Mouse (Mus musculus) hindbrain, embryonic 11.5 days (tissue): ENCODE data around the gene Rap1gap2. TPM values are rescaled to one million over a fixed set of nuclear protein-coding genes. Genes with fewer than 3 reads are reported as not detected.

ENCODE experiments used
- ATAC-seq: fragments of 200-750 bp; cut with Nextera tagmentation; 2 replicates; pipeline ENCODE4 v1.8.0; 2017; ENCODE audit warnings: mild to moderate bottlenecking, moderate TSS enrichment, moderate library complexity; ENCODE audit not compliant: low FRiP score
- DNase-seq: peaks from one replicate; pipeline ENCODE4 v3.0.0-alpha.2; 2015; ENCODE audit warnings: low spot score
- H3K27ac ChIP-seq: fragments of 300-500 bp; sonication (generic); 2 replicates; pipeline ENCODE4 v1.5.1; 2014; ENCODE audit warnings: mild to moderate bottlenecking, low read depth, low read length
- H3K27me3 ChIP-seq: fragments of 300-500 bp; sonication (generic); 2 replicates; pipeline ENCODE4 v1.6.1; 2014; ENCODE audit warnings: mild to moderate bottlenecking, low read length, moderate library complexity, mixed read lengths; ENCODE audit not compliant: control insufficient read depth, insufficient read depth
- H3K36me3 ChIP-seq: fragments of 300-500 bp; sonication (generic); 2 replicates; pipeline ENCODE4 v1.6.1; 2014; ENCODE audit warnings: mild to moderate bottlenecking, low read length, moderate library complexity, mixed read lengths; ENCODE audit not compliant: control insufficient read depth, insufficient read depth
- H3K4me1 ChIP-seq: fragments of 300-500 bp; sonication (generic); replicated peaks from 2 replicates; pipeline ENCODE4 v1.6.1; 2014; ENCODE audit warnings: low read length, mixed read lengths; ENCODE audit not compliant: control insufficient read depth, insufficient read depth
- H3K4me2 ChIP-seq: fragments of 300-500 bp; sonication (generic); replicated peaks from 2 replicates; pipeline ENCODE4 v1.6.1; 2014; ENCODE audit warnings: mild to moderate bottlenecking, low read depth, low read length
- H3K4me3 ChIP-seq: fragments of 300-500 bp; sonication (generic); 2 replicates; pipeline ENCODE4 v1.5.1; 2014; ENCODE audit warnings: low read depth, low read length
- H3K9ac ChIP-seq: fragments of 300-500 bp; sonication (generic); 2 replicates; pipeline ENCODE4 v1.6.1; 2014; ENCODE audit warnings: low read depth, low read length
- H3K9me3 ChIP-seq: fragments of 300-500 bp; sonication (generic); 2 replicates; pipeline ENCODE4 v1.6.1; 2016; ENCODE audit warnings: low read length; ENCODE audit not compliant: control insufficient read depth
- WGBS: fragments of 180-500 bp; shearing (Covaris S2); extraction: QIAGEN DNeasy Blood & Tissue Kit; methylation state at CpG from one replicate; pipeline ENCODE4 v1.1.7; 2014; 5-methylcytosine and 5-hydroxymethylcytosine counted together
- polyA plus RNA-seq: library from polyadenylated mRNA; unstranded; fragments of >200 nt; fragmentation: Nextera tagmentation; extraction: Ambion mirVana; gene quantifications from 2 replicates; pipeline ENCODE4 v1.2.1, GENCODE M21; 2014

Rap1gap2 gene
- polyA plus RNA-seq, 1 experiment from 2014 or later = 2.7 TPM

GRCm38 (mm10) chr11:74443924-74444256 is 166.8 kb downstream of the Rap1gap2 start:
- no peak overlapping the region for H3K4me2 ChIP-seq
- ATAC-seq = no peak
- H3K4me3 ChIP-seq = no peak overlapping the region
- H3K4me1 ChIP-seq = no peaks in the 10 kb centered on the region
- no peaks in the 10 kb centered on the region for H3K9me3 ChIP-seq
- no peak overlapping the region for H3K27ac ChIP-seq
- no peaks in the 10 kb centered on the region for H3K36me3 ChIP-seq
- no peaks in the 10 kb centered on the region for H3K27me3 ChIP-seq
- no peak for DNase-seq
- WGBS = 83% methylated on average over 5 of the region's 5 CpGs
- no peak overlapping the region for H3K9ac ChIP-seq

DNA sequence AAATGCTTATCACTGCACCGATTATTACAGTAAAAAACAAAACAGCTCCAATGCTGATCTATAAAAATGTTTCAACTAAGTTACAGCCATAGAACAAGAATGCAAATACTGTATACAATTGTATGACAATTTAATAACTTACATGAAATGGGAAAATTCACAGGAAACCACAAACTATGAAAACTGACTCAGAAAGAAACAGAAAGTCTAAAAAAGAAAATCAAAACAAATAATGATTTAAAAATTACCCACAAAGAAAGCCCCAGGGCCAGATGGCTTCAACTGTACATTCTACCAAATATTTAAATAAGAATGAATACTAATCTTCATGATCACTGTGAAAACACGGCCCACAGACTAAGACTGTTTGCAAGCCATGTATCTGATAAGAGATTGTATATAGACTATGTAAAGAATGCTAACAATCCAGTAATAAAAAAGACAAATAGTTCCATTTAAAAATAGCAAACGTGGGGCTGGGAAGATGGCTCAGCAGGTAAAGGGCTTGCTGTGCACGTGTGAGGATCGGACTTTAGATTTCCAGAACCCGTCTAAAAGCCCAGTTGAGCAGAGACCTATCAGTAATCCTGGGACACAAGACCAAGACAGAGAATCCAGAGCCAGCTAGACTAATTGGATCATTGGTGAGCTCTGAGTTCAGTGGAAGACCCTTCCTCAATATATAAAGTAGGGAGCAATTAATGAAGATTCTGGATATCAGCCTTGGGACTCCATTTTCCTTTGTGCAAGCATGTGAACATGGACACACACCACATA is 167.4 kb downstream of the Rap1gap2 start:
- ATAC-seq (no peak), DNase-seq (no peak)
- H3K9ac ChIP-seq = no peak overlapping the region
- H3K27ac ChIP-seq = no peak overlapping the region
- no peaks in the 10 kb centered on the region for H3K4me1 ChIP-seq
- no peaks in the 10 kb centered on the region for H3K36me3 ChIP-seq
- H3K4me3 ChIP-seq = no peak overlapping the region
- H3K9me3 ChIP-seq = no peaks in the 10 kb centered on the region
- 91% methylated on average over 6 of the region's 6 CpGs for WGBS
- H3K4me2 ChIP-seq = no peak overlapping the region
- no peaks in the 10 kb centered on the region for H3K27me3 ChIP-seq

DNA sequence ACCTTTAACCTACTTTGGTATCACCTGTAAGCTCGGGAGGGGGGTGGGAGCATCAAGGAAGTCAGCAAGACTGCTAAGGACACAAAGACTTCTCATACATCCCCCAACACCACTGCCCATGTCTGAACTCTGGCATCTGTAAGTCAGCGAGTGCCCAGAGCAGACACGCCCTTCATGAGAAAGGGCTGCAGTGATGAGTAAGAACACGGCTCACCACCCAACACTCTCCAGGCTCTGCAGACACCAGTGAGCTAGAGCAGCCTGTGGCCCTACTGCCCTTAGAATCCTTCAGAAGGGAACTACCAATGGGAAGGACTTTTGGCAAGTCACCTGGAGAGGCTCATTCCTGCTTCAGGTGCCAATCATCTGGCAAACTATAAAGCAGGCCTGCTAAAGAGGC is 168.3 kb downstream of the Rap1gap2 start:
- no peaks in the 10 kb centered on the region for H3K36me3 ChIP-seq
- no peak overlapping the region for H3K4me2 ChIP-seq
- H3K27me3 ChIP-seq = no peaks in the 10 kb centered on the region
- H3K4me1 ChIP-seq = no peaks in the 10 kb centered on the region
- no peak overlapping the region for H3K9ac ChIP-seq
- DNase-seq (no peak), ATAC-seq (no peak)
- H3K9me3 ChIP-seq = no peaks in the 10 kb centered on the region
- H3K4me3 ChIP-seq = no peak overlapping the region
- no peak overlapping the region for H3K27ac ChIP-seq
- WGBS = 86% methylated on average over 4 of the region's 4 CpGs

DNA sequence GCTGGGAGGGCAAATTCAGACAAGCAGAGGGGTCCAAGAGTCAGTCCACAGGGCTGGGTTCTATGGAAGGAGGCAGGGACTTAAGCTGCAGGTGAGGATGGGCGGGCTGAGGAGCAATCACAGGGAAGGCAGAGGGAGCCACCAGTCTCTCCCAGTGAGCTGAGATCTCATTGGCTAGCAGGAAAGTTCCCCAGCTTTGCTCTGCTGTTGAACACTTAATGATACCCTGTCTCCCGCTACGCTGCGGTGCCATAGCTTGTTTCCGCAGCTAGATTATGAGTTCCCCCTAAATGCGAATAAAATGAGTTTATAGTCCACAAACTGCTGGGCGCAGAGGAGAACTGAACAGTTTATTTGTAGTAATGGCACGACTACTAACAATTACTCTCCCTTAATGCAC is 170.6 kb downstream of the Rap1gap2 start:
- no peak for DNase-seq
- Histone ChIP-seq H3K4me2 (no peak overlapping the region), H3K27ac (no peak overlapping the region), H3K4me1 (no peaks in the 10 kb centered on the region), H3K9ac (no peak overlapping the region), H3K36me3 (no peaks in the 10 kb centered on the region), H3K4me3 (no peak overlapping the region), H3K9me3 (no peaks in the 10 kb centered on the region), H3K27me3 (no peaks in the 10 kb centered on the region)
- WGBS = 81% methylated on average over 8 of the region's 8 CpGs
- ATAC-seq = no peak

- no peaks in the 10 kb centered on the region for H3K36me3 ChIP-seq
- DNase-seq (no peak), ATAC-seq (no peak)
- no peaks in the 10 kb centered on the region for H3K4me1 ChIP-seq
- H3K9me3 ChIP-seq = no peaks in the 10 kb centered on the region
- H3K27ac ChIP-seq = no peak overlapping the region
- H3K9ac ChIP-seq = no peak overlapping the region
- no peak overlapping the region for H3K4me2 ChIP-seq
- H3K4me3 ChIP-seq = no peak overlapping the region
- WGBS = 70% methylated on average over 6 of the region's 6 CpGs
- H3K27me3 ChIP-seq = no peaks in the 10 kb centered on the region
Measured at GRCm38 (mm10) chr11:74439202-74439601, 171.5 kb downstream of the Rap1gap2 start.

DNA sequence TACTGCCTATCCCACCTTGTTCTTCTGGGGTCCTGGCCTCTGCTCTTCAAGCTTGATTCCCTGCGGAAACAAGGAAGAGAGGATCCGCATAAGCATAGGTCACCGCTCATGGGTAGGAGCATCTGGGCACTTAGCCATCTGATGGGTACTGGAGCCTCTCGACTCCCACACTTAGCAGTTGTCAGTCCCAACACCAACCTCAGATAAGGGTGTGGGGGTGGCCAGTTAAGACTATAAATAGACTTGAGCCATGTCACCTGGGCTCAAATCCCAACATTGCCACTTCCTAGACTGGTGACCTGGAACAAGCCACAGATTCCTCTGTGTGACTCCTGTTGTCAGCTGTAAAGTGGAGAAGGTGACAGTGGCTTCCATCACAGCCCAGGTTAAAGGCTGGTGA is 172.5 kb downstream of the Rap1gap2 start:
- 96% methylated on average over 4 of the region's 4 CpGs for WGBS
- Histone ChIP-seq H3K4me2 (no peak overlapping the region), H3K4me1 (no peaks in the 10 kb centered on the region), H3K27ac (no peak overlapping the region), H3K27me3 (no peaks in the 10 kb centered on the region), H3K36me3 (no peaks in the 10 kb centered on the region), H3K9ac (no peak overlapping the region), H3K9me3 (no peaks in the 10 kb centered on the region), H3K4me3 (no peak overlapping the region)
- no peak for DNase-seq
- no peak for ATAC-seq

GRCm38 (mm10) chr11:74435366-74435765 is 175.3 kb downstream of the Rap1gap2 start:
- H3K9ac ChIP-seq = no peak overlapping the region
- no peaks in the 10 kb centered on the region for H3K27me3 ChIP-seq
- 95% methylated on average over 2 of the region's 2 CpGs for WGBS
- no peak overlapping the region for H3K4me2 ChIP-seq
- no peaks in the 10 kb centered on the region for H3K9me3 ChIP-seq
- no peak for DNase-seq
- H3K4me1 ChIP-seq = no peaks in the 10 kb centered on the region
- no peak overlapping the region for H3K27ac ChIP-seq
- no peak for ATAC-seq
- H3K4me3 ChIP-seq = no peak overlapping the region
- no peaks in the 10 kb centered on the region for H3K36me3 ChIP-seq

GRCm38 (mm10) chr11:74433000-74433399 is 177.7 kb downstream of the Rap1gap2 start:
- H3K27ac ChIP-seq = no peak overlapping the region
- DNase-seq (no peak), ATAC-seq (no peak)
- H3K9ac ChIP-seq = no peak overlapping the region
- no peak overlapping the region for H3K4me2 ChIP-seq
- H3K27me3 ChIP-seq = no peaks in the 10 kb centered on the region
- H3K36me3 ChIP-seq = no peaks in the 10 kb centered on the region
- H3K4me3 ChIP-seq = no peak overlapping the region
- no peaks in the 10 kb centered on the region for H3K4me1 ChIP-seq
- H3K9me3 ChIP-seq = no peaks in the 10 kb centered on the region
- WGBS = 82% methylated on average over 4 of the region's 4 CpGs

DNA sequence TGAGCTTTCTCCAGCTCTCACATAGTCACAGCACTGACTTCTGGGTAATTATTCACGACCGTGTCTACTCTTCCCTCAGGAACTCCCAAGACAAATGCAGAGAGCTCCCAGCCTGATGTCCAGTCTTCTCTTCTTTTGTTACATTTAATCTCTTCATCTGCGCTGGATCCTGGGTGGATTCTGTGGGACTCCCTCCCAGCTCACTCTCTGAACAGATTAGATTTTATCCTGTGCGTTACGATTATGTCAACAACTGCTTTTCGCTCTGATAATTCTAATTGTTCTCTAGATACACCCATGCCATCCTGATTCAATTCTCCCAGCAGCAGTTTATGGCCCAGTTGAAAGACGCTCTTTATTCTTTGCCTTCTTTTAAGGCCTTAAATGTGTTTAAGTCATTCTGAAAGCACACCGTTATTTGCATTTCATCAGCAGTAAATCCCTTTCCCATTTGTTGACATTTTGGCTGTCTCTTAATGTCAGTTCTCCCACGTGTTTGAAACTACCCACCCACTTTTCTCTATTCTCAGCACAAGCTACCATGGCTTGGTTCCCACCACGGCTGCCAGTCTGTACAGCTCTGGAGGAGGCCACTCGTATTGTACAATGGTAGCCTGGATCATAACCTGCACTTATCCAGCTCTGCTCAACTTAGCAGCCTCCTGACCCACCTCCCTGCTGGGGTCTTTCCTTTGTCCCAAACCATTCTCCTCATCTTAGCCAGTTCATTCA is 180.8 kb downstream of the Rap1gap2 start:
- WGBS = 70% methylated on average over 11 of the region's 11 CpGs
- H3K4me3 ChIP-seq = no peak overlapping the region
- no peak overlapping the region for H3K27ac ChIP-seq
- no peaks in the 10 kb centered on the region for H3K4me1 ChIP-seq
- DNase-seq = no peak
- no peak for ATAC-seq
- H3K9me3 ChIP-seq = no peaks in the 10 kb centered on the region
- H3K4me2 ChIP-seq = no peak overlapping the region
- no peaks in the 10 kb centered on the region for H3K36me3 ChIP-seq
- no peaks in the 10 kb centered on the region for H3K27me3 ChIP-seq
- no peak overlapping the region for H3K9ac ChIP-seq
